Mouse (Mus musculus): ENCODE results near the gene Adcy9. TPM values are rescaled to one million over a fixed set of nuclear protein-coding genes. Genes with fewer than 3 reads are reported as not detected.

Gene Adcy9
- total and polyA plus RNA-seq, 2 experiments, result 15.0 to 23.0 TPM

- H3K4me1 ChIP-seq (ENCODE audit: control insufficient read depth, insufficient read depth, low read length), result no peaks in the 10 kb centered on the region
- no peaks in the 10 kb centered on the region for H3K36me3 ChIP-seq (ENCODE audit: control insufficient read depth, insufficient read depth, low read length)
- no peaks in the 10 kb centered on the region for H3K79me2 ChIP-seq (ENCODE audit: control insufficient read depth, insufficient read depth, low read length)
- no peaks in the 10 kb centered on the region for H3K27me3 ChIP-seq (ENCODE audit: control insufficient read depth, insufficient read depth, low read length)
- DNase-seq (ENCODE audit: extremely low read depth, low read depth, low spot score), result no peak
- WGBS, result 92% methylated on average over 4 of the region's 4 CpGs
- H3K27ac ChIP-seq (replicated peaks; ENCODE audit: insufficient read depth, low read depth, low read length), result no peak overlapping the region
- TF ChIP-seq CTCF (IDR thresholded peaks at IDR 0.05; ENCODE audit: low read depth, low read length) (no peak), POLR2A (IDR thresholded peaks at IDR 0.05; ENCODE audit: extremely low read depth, insufficient read depth, low read length) (no peak)
- no peak overlapping the region for H3K4me3 ChIP-seq (ENCODE audit: insufficient read depth, low read depth, low read length)
- no peak overlapping the region for H3K9ac ChIP-seq (ENCODE audit: low read depth, low read length)
These were observed 35.4 kb upstream of the Adcy9 start for GRCm38 (mm10) chr16:4455693-4456092.

- H3K27ac ChIP-seq (replicated peaks; ENCODE audit: insufficient read depth, low read depth, low read length), result no peak overlapping the region
- DNase-seq (ENCODE audit: extremely low read depth, low read depth, low spot score), result no peak
- TF ChIP-seq CTCF (IDR thresholded peaks at IDR 0.05; ENCODE audit: low read depth, low read length), result no peak
- no peak for TF ChIP-seq POLR2A (IDR thresholded peaks at IDR 0.05; ENCODE audit: extremely low read depth, insufficient read depth, low read length)
- no peaks in the 10 kb centered on the region for H3K27me3 ChIP-seq (ENCODE audit: control insufficient read depth, insufficient read depth, low read length)
- no peaks in the 10 kb centered on the region for H3K4me1 ChIP-seq (ENCODE audit: control insufficient read depth, insufficient read depth, low read length)
- no peak overlapping the region for H3K4me3 ChIP-seq (ENCODE audit: insufficient read depth, low read depth, low read length)
- 91% methylated on average over 7 of the region's 7 CpGs for WGBS
- H3K36me3 ChIP-seq (ENCODE audit: control insufficient read depth, insufficient read depth, low read length), result no peaks in the 10 kb centered on the region
- no peaks in the 10 kb centered on the region for H3K79me2 ChIP-seq (ENCODE audit: control insufficient read depth, insufficient read depth, low read length)
- H3K9ac ChIP-seq (ENCODE audit: low read depth, low read length), result no peak overlapping the region
These were observed 34.3 kb upstream of the Adcy9 start for GRCm38 (mm10) chr16:4454563-4454962.

GRCm38 (mm10) chr16:4449418-4449817 lies 29.1 kb upstream of the Adcy9 start:
- no peak overlapping the region for H3K9ac ChIP-seq (ENCODE audit: low read depth, low read length)
- no peaks in the 10 kb centered on the region for H3K4me1 ChIP-seq (ENCODE audit: control insufficient read depth, insufficient read depth, low read length)
- no peak for DNase-seq (ENCODE audit: extremely low read depth, low read depth, low spot score)
- no peaks in the 10 kb centered on the region for H3K36me3 ChIP-seq (ENCODE audit: control insufficient read depth, insufficient read depth, low read length)
- no peak overlapping the region for H3K27ac ChIP-seq (replicated peaks; ENCODE audit: insufficient read depth, low read depth, low read length)
- no peaks in the 10 kb centered on the region for H3K79me2 ChIP-seq (ENCODE audit: control insufficient read depth, insufficient read depth, low read length)
- no peak overlapping the region for H3K4me3 ChIP-seq (ENCODE audit: insufficient read depth, low read depth, low read length)
- 93% methylated on average over 6 of the region's 6 CpGs for WGBS
- no peak for TF ChIP-seq POLR2A (IDR thresholded peaks at IDR 0.05; ENCODE audit: extremely low read depth, insufficient read depth, low read length)
- no peak for TF ChIP-seq CTCF (IDR thresholded peaks at IDR 0.05; ENCODE audit: low read depth, low read length)
- H3K27me3 ChIP-seq (ENCODE audit: control insufficient read depth, insufficient read depth, low read length), result no peaks in the 10 kb centered on the region

GRCm38 (mm10) chr16:4448235-4448634 lies 27.9 kb upstream of the Adcy9 start:
- no peak overlapping the region for H3K4me3 ChIP-seq (ENCODE audit: insufficient read depth, low read depth, low read length)
- no peaks in the 10 kb centered on the region for H3K36me3 ChIP-seq (ENCODE audit: control insufficient read depth, insufficient read depth, low read length)
- no peak for DNase-seq (ENCODE audit: extremely low read depth, low read depth, low spot score)
- 70% methylated on average over 9 of the region's 9 CpGs for WGBS
- H3K27me3 ChIP-seq (ENCODE audit: control insufficient read depth, insufficient read depth, low read length), result no peaks in the 10 kb centered on the region
- no peaks in the 10 kb centered on the region for H3K4me1 ChIP-seq (ENCODE audit: control insufficient read depth, insufficient read depth, low read length)
- TF ChIP-seq CTCF (IDR thresholded peaks at IDR 0.05; ENCODE audit: low read depth, low read length) (no peak), POLR2A (IDR thresholded peaks at IDR 0.05; ENCODE audit: extremely low read depth, insufficient read depth, low read length) (no peak)
- H3K27ac ChIP-seq (replicated peaks; ENCODE audit: insufficient read depth, low read depth, low read length), result no peak overlapping the region
- no peaks in the 10 kb centered on the region for H3K79me2 ChIP-seq (ENCODE audit: control insufficient read depth, insufficient read depth, low read length)
- H3K9ac ChIP-seq (ENCODE audit: low read depth, low read length), result no peak overlapping the region

- Histone ChIP-seq H3K4me3 (ENCODE audit: insufficient read depth, low read depth, low read length) (no peak overlapping the region), H3K9ac (ENCODE audit: low read depth, low read length) (no peak overlapping the region), H3K79me2 (ENCODE audit: control insufficient read depth, insufficient read depth, low read length) (no peaks in the 10 kb centered on the region), H3K4me1 (ENCODE audit: control insufficient read depth, insufficient read depth, low read length) (no peaks in the 10 kb centered on the region), H3K27me3 (ENCODE audit: control insufficient read depth, insufficient read depth, low read length) (no peaks in the 10 kb centered on the region), H3K36me3 (ENCODE audit: control insufficient read depth, insufficient read depth, low read length) (no peaks in the 10 kb centered on the region), H3K27ac (replicated peaks; ENCODE audit: insufficient read depth, low read depth, low read length) (no peak overlapping the region)
- WGBS, result 38% methylated on average over 4 of the region's 4 CpGs
- peak; percentile 53 for DNase-seq (ENCODE audit: extremely low read depth, low read depth, low spot score)
- TF ChIP-seq CTCF (IDR thresholded peaks at IDR 0.05; ENCODE audit: low read depth, low read length) (no peak), POLR2A (IDR thresholded peaks at IDR 0.05; ENCODE audit: extremely low read depth, insufficient read depth, low read length) (no peak)
These were observed 26.1 kb upstream of the Adcy9 start for GRCm38 (mm10) chr16:4446395-4446794.

GRCm38 (mm10) chr16:4444378-4444777 lies 24.1 kb upstream of the Adcy9 start:
- H3K9ac ChIP-seq (ENCODE audit: low read depth, low read length), result no peak overlapping the region
- H3K79me2 ChIP-seq (ENCODE audit: control insufficient read depth, insufficient read depth, low read length), result no peaks in the 10 kb centered on the region
- 52% methylated on average over 1 of the region's 1 CpGs for WGBS
- H3K27ac ChIP-seq (replicated peaks; ENCODE audit: insufficient read depth, low read depth, low read length), result no peak overlapping the region
- H3K36me3 ChIP-seq (ENCODE audit: control insufficient read depth, insufficient read depth, low read length), result no peaks in the 10 kb centered on the region
- H3K27me3 ChIP-seq (ENCODE audit: control insufficient read depth, insufficient read depth, low read length), result no peaks in the 10 kb centered on the region
- no peak for DNase-seq (ENCODE audit: extremely low read depth, low read depth, low spot score)
- H3K4me1 ChIP-seq (ENCODE audit: control insufficient read depth, insufficient read depth, low read length), result no peaks in the 10 kb centered on the region
- TF ChIP-seq POLR2A (IDR thresholded peaks at IDR 0.05; ENCODE audit: extremely low read depth, insufficient read depth, low read length) (no peak), CTCF (IDR thresholded peaks at IDR 0.05; ENCODE audit: low read depth, low read length) (no peak)
- no peak overlapping the region for H3K4me3 ChIP-seq (ENCODE audit: insufficient read depth, low read depth, low read length)
